Mouse (Mus musculus): ENCODE data around the gene Frs3. TPM values are rescaled to one million over a fixed set of nuclear protein-coding genes. Genes with fewer than 3 reads are reported as not detected.

Gene Frs3
- polyA plus RNA-seq, 2 experiments = 5.4 to 16.0 TPM

DNA sequence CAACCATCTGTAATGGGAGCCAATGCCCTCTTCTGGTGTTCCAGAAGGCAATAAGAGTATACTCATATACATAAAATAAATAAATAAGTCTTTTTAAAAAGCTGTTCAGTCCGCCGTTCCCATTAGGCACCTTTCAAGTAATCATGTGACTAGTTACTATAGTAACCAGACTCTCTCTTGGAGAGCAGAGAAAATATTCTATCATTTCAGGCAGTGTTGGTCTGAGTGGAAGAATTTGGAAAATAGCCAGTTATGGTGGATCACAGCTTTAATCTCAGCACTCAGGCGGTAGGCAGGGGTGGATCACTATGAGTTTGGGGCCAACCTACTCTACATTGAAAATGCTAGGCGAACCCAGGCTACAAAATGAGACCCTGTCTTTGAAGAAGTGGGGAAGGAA, 19.7 kb upstream of the Frs3 start:
- Histone ChIP-seq H3K36me3 (ENCODE audit: control insufficient read depth, insufficient read depth, low read length) (peaks cover 8% of the 10 kb centered on the region; the same call in 1 of the 2 replicates), H3K27me3 (ENCODE audit: control insufficient read depth, insufficient read depth, low read length) (peaks cover 5% of the 10 kb centered on the region; the same call in 1 of the 2 replicates), H3K4me2 (replicated peaks; ENCODE audit: low read depth, low read length, severe bottlenecking) (no peak overlapping the region), H3K9me3 (ENCODE audit: control insufficient read depth, low read length) (no peaks in the 10 kb centered on the region), H3K9ac (ENCODE audit: low read depth, low read length, severe bottlenecking) (no peak overlapping the region), H3K4me1 (ENCODE audit: control insufficient read depth, insufficient read depth, low read length) (peaks cover 5% of the 10 kb centered on the region), H3K27ac (replicated peaks; ENCODE audit: low read depth, low read length) (no peak overlapping the region), H3K4me3 (replicated peaks; ENCODE audit: low read length) (no peak overlapping the region)
- DNase-seq (ENCODE audit: low spot score) = no peak
- TF ChIP-seq POLR2A (IDR thresholded peaks at IDR 0.05; ENCODE audit: borderline replicate concordance, extremely low read depth, insufficient read depth, insufficient read length) = no peak
- WGBS = 72% methylated on average over 4 of the region's 4 CpGs
- ATAC-seq (ENCODE audit: low FRiP score, low read depth) = no peak

DNA sequence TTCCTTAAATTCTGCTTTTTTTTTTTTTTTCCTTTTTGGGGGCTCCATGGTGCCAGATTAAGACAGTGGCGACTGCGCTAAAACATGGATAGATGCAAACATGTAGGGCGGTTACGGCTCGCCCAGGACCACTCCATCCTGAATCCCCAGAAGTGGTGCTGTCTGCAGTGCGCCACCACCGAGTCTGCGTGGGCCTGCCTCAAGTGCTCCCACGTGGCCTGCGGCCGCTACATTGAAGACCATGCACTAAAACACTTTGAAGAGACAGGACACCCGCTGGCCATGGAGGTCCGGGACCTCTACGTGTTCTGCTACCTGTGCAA, 16.9 kb upstream of the Frs3 start:
- TF ChIP-seq POLR2A (IDR thresholded peaks at IDR 0.05; ENCODE audit: borderline replicate concordance, extremely low read depth, insufficient read depth, insufficient read length) = no peak
- DNase-seq (ENCODE audit: low spot score) (no peak), ATAC-seq (ENCODE audit: low FRiP score, low read depth) (no peak; the same call in 1 of the 2 replicates)
- no peak overlapping the region for H3K27ac ChIP-seq (replicated peaks; ENCODE audit: low read depth, low read length)
- H3K4me3 ChIP-seq (replicated peaks; ENCODE audit: low read length) = peak overlapping the region; percentile 41
- peaks cover 5% of the 10 kb centered on the region; the same call in 1 of the 2 replicates for H3K27me3 ChIP-seq (ENCODE audit: control insufficient read depth, insufficient read depth, low read length)
- peaks cover 5% of the 10 kb centered on the region for H3K4me1 ChIP-seq (ENCODE audit: control insufficient read depth, insufficient read depth, low read length)
- no peaks in the 10 kb centered on the region for H3K9me3 ChIP-seq (ENCODE audit: control insufficient read depth, low read length)
- H3K36me3 ChIP-seq (ENCODE audit: control insufficient read depth, insufficient read depth, low read length) = peaks cover 19% of the 10 kb centered on the region; the same call in 1 of the 2 replicates
- peak overlapping the region; percentile 86 for H3K4me2 ChIP-seq (replicated peaks; ENCODE audit: low read depth, low read length, severe bottlenecking)
- WGBS = 13% methylated on average over 14 of the region's 14 CpGs
- H3K9ac ChIP-seq (ENCODE audit: low read depth, low read length, severe bottlenecking) = peak overlapping the region; percentile 56

DNA sequence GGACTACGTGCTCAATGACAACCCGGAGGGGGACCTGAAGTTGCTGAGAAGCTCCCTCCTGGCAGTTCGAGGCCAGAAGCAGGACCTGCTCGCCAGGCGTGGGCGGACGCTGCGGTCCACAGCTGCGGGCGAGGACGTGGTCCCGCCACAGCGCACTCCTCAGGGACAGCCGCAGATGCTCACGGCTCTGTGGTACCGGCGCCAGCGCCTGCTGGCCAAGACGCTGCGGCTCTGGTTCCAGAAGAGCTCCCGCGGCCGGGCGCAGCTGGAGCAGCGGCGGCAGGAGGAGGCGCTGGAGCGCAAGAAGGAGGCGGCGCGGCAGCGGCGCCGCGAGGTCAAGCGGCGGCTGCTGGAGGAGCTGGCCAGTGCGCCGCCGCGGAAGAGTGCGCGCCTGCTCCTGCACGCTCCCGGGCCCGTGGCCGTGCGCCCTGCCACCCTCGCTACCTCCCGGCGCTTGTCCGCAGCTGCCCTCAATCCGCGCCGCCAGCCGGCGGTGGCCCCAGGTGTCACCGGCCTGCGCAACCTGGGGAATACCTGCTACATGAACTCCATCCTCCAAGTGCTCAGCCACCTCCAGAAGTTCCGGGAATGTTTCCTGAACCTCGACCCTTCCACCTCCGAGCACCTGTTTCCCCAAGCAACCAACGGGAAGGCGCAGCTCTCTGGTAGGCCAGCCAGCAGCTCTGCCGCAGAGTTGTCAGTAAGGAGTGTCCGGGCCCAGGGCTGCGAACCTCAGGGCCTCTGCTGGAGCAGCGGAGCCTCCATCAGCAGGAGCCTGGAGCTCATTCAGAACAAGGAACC, 16.3 kb upstream of the Frs3 start:
- no peak for TF ChIP-seq POLR2A (IDR thresholded peaks at IDR 0.05; ENCODE audit: borderline replicate concordance, extremely low read depth, insufficient read depth, insufficient read length)
- ATAC-seq (ENCODE audit: low FRiP score, low read depth) (peak; percentile 78), DNase-seq (ENCODE audit: low spot score) (peak; percentile 63)
- Histone ChIP-seq H3K9ac (ENCODE audit: low read depth, low read length, severe bottlenecking) (peak overlapping the region; percentile 56), H3K4me2 (replicated peaks; ENCODE audit: low read depth, low read length, severe bottlenecking) (peak overlapping the region; percentile 86), H3K9me3 (ENCODE audit: control insufficient read depth, low read length) (no peaks in the 10 kb centered on the region), H3K4me3 (replicated peaks; ENCODE audit: low read length) (peak overlapping the region; percentile 41), H3K4me1 (ENCODE audit: control insufficient read depth, insufficient read depth, low read length) (peaks cover 5% of the 10 kb centered on the region), H3K27me3 (ENCODE audit: control insufficient read depth, insufficient read depth, low read length) (peaks cover 5% of the 10 kb centered on the region; the same call in 1 of the 2 replicates), H3K27ac (replicated peaks; ENCODE audit: low read depth, low read length) (no peak overlapping the region), H3K36me3 (ENCODE audit: control insufficient read depth, insufficient read depth, low read length) (peaks cover 21% of the 10 kb centered on the region)
- 5% methylated on average over 57 of the region's 68 CpGs for WGBS

DNA sequence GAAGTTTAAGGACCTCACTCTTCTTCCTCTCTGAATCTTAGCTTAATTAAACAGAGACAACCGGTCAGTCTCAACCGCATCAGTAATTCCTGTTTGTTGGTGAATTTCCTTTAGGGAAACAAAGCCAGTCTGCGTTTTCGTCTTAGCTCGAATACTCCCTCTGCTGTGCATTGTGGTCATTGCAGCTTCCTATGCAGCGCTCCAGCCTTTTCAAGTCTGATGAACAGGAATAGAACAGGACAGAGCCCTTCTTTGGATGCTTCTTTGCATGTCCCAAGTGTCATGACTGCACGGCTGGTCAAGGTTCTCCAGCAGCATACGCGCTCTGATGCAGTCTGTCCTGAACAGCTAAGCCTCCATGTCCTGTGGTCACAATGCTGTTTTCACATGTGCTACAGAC, 12.2 kb upstream of the Frs3 start:
- TF ChIP-seq POLR2A (IDR thresholded peaks at IDR 0.05; ENCODE audit: borderline replicate concordance, extremely low read depth, insufficient read depth, insufficient read length) = no peak
- peaks cover 5% of the 10 kb centered on the region for H3K4me1 ChIP-seq (ENCODE audit: control insufficient read depth, insufficient read depth, low read length)
- H3K9me3 ChIP-seq (ENCODE audit: control insufficient read depth, low read length) = no peaks in the 10 kb centered on the region
- H3K4me2 ChIP-seq (replicated peaks; ENCODE audit: low read depth, low read length, severe bottlenecking) = no peak overlapping the region
- no peak overlapping the region for H3K27ac ChIP-seq (replicated peaks; ENCODE audit: low read depth, low read length)
- ATAC-seq (ENCODE audit: low FRiP score, low read depth) = no peak
- peaks cover 5% of the 10 kb centered on the region; the same call in 1 of the 2 replicates for H3K27me3 ChIP-seq (ENCODE audit: control insufficient read depth, insufficient read depth, low read length)
- 19% methylated on average over 9 of the region's 9 CpGs for WGBS
- H3K9ac ChIP-seq (ENCODE audit: low read depth, low read length, severe bottlenecking) = no peak overlapping the region
- peaks cover 59% of the 10 kb centered on the region for H3K36me3 ChIP-seq (ENCODE audit: control insufficient read depth, insufficient read depth, low read length)
- no peak overlapping the region for H3K4me3 ChIP-seq (replicated peaks; ENCODE audit: low read length)
- DNase-seq (ENCODE audit: low spot score) = peak; percentile 80

DNA sequence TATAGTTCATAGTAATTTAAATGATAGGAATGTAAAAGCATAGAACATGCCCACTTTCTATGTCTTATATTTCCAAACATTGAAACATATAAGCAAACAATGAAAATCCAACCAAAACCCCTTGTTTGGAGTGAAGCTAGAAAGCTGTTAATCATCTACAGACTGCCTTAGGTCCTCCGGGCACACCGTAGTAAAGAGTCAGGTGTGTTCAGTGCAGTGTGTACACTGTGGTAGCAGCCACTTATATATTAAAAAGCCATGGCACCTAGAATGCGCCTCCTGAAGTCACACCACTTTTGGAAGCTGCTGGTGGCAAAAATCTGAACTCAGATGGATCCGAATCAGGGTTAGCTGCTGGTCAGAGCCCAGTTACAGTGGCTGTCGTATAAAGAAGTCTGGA, 10.6 kb upstream of the Frs3 start:
- Histone ChIP-seq H3K4me2 (replicated peaks; ENCODE audit: low read depth, low read length, severe bottlenecking) (no peak overlapping the region), H3K9me3 (ENCODE audit: control insufficient read depth, low read length) (no peaks in the 10 kb centered on the region), H3K27ac (replicated peaks; ENCODE audit: low read depth, low read length) (no peak overlapping the region), H3K9ac (ENCODE audit: low read depth, low read length, severe bottlenecking) (no peak overlapping the region), H3K27me3 (ENCODE audit: control insufficient read depth, insufficient read depth, low read length) (no peaks in the 10 kb centered on the region; the same call in 1 of the 2 replicates), H3K4me3 (replicated peaks; ENCODE audit: low read length) (no peak overlapping the region), H3K36me3 (ENCODE audit: control insufficient read depth, insufficient read depth, low read length) (peaks cover 70% of the 10 kb centered on the region), H3K4me1 (ENCODE audit: control insufficient read depth, insufficient read depth, low read length) (no peaks in the 10 kb centered on the region)
- DNase-seq (ENCODE audit: low spot score) = no peak
- WGBS = 86% methylated on average over 5 of the region's 5 CpGs
- ATAC-seq (ENCODE audit: low FRiP score, low read depth) = no peak
- TF ChIP-seq POLR2A (IDR thresholded peaks at IDR 0.05; ENCODE audit: borderline replicate concordance, extremely low read depth, insufficient read depth, insufficient read length) = no peak
